Mouse (Mus musculus): Measurements from ENCODE around the gene Chit1. TPM values are rescaled to one million over a fixed set of nuclear protein-coding genes. Genes with fewer than 3 reads are reported as not detected.

Gene Chit1
- total RNA-seq, 2 experiments from 2014 or later: not detected

DNA sequence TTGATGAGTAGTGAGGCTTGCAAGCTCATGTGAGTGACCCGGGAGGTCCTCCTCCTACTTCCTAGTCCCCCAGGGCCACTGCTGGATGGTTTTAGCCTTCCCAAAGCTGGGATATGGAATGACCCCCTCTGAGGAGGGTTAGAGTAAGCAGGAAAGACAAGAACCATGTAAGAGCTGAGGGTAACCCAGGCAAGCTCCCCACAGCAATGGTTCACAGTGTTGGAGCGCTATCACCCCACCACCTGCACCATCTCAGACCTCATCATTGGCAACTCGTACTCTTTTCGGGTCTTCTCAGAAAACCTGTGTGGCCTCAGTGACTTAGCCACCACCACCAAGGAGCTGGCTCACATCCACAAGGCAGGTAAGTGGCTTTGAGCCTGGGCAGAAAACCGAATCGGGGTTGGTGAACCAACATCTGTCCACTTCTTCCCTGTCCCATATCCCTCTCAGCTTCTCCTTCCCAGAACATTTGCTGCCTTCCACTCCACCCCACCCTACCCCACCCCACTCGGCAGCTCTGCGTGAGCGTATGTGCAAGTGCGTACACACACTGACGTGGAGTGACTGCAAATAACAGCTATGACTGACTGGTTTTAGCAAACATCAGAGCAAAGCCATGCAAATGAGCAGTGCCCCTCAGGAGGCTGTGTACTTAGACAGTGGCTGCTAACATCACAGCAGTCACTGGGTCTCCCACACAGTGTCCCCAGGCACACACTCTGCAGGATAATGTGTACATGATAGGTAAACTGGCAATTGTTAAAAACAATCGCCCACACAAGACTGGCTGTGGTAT, 87.4 kb downstream of the Chit1 start:
- no peak for DNase-seq
- intact Hi-C loops (cut with DNase I): loop anchor here (5.0 kb wide), 1 partner anchor 124 kb away; no protein-coding TSS in a partner anchor

GRCm38 (mm10) chr1:134200481-134200880, 89.4 kb downstream of the Chit1 start:
- intact Hi-C loops (cut with DNase I): loop anchor here (5.0 to 10.0 kb wide), 3 partner anchors 78 to 146 kb away; partner anchors contain the start of gene Ppfia4
- DNase-seq: no peak

Other genes with a start within 250 kb of the Chit1 start
- under 1 TPM; 0.35 to 0.67 TPM for gene Optc, start 203.2 kb upstream of the Chit1 start, total RNA-seq (2021)
- gene Prelp, start 189.8 kb upstream of the Chit1 start, total RNA-seq (2021): 10 to 100 TPM; 27.2 TPM
- 10 to 100 TPM; 18.1 to 25.8 TPM for gene Fmod, start 74.0 kb upstream of the Chit1 start, total RNA-seq (2021)
- gene Btg2, start 32.1 kb upstream of the Chit1 start, total RNA-seq (2021): 10 to 100 TPM; 30.3 to 32.9 TPM
- gene Chil1, start 70.9 kb downstream of the Chit1 start, total RNA-seq (2021): under 1 TPM; 0.53 to 0.55 TPM
- gene Mybph, start 82.2 kb downstream of the Chit1 start, total RNA-seq (2021): under 1 TPM in 1 of 2 experiments, not detected in 1; 0.32 TPM
- 10 to 100 TPM; 12.0 to 19.4 TPM for gene Adora1, start 124.2 kb downstream of the Chit1 start, total RNA-seq (2021)
- gene Myog, start 178.7 kb downstream of the Chit1 start, total RNA-seq (2021): not detected
- 1 to 10 TPM; 3.4 to 3.7 TPM for gene Ppfia4, start 221.7 kb downstream of the Chit1 start, total RNA-seq (2021)